8 mouse cellular contexts compared by ENCODE assay signal in genomic region chr8:95987011-95987440, GRCm38 (mm10).
DNase-seq lines count a peak whose midpoint lies in the region; ATAC-seq and TF ChIP-seq lines count a peak whose summit lies in the region.
"Had no signal": no experiment of that assay in that cellular context is flagged by ENCODE, and none has a peak within 500 bp of the region (broad histone marks: within the 10 kb centered on the region; RNA-seq: fewer than 3 reads in every experiment).

No protein-coding gene starts in this region.

- H3K9ac ChIP-seq in lung, embryonic 14.5 days = no peak overlapping the region
- H3K9ac ChIP-seq in forebrain, embryonic 13.5 days = peak overlapping the region; percentile 50
- no peak overlapping the region for H3K9ac ChIP-seq in limb, embryonic 12.5 days (replicated peaks)

- no peak overlapping the region for H3K27ac ChIP-seq in lung, embryonic 14.5 days (ENCODE audit: low read depth)
- H3K27ac ChIP-seq in forebrain, embryonic 13.5 days = no peak overlapping the region
- H3K27ac ChIP-seq in limb, embryonic 12.5 days = no peak overlapping the region

- H3K9me3 ChIP-seq in lung, embryonic 14.5 days (ENCODE audit: low read depth, low read length) = no peaks in the 10 kb centered on the region
- no peaks in the 10 kb centered on the region for H3K9me3 ChIP-seq in forebrain, embryonic 13.5 days (replicated peaks)
- no peaks in the 10 kb centered on the region for H3K9me3 ChIP-seq in limb, embryonic 12.5 days

- H3K36me3 ChIP-seq in lung, embryonic 14.5 days (ENCODE audit: insufficient read depth) = no peaks in the 10 kb centered on the region
- no peaks in the 10 kb centered on the region for H3K36me3 ChIP-seq in forebrain, embryonic 13.5 days (ENCODE audit: poor library complexity, severe bottlenecking)
- H3K36me3 ChIP-seq in limb, embryonic 12.5 days = no peaks in the 10 kb centered on the region

- H3K4me2 ChIP-seq in lung, embryonic 14.5 days = peak overlapping the region; percentile 25; the same call in 1 of the 2 replicates
- peak overlapping the region; percentile 61 for H3K4me2 ChIP-seq in forebrain, embryonic 13.5 days
- H3K4me2 ChIP-seq in limb, embryonic 12.5 days = peak overlapping the region; percentile 19; the same call in 1 of the 2 replicates

- peak; percentile 13 for DNase-seq in lung, embryonic 14.5 days
- no peak for DNase-seq in lung, postnatal 4 days
- DNase-seq in right cerebral cortex, postnatal 4 days = peak; percentile 15
- DNase-seq in yolk sac, embryonic 10.5 days (ENCODE audit: low spot score) = no peak
- DNase-seq in urinary bladder, adult 18-20 months (ENCODE audit: low spot score in 2 of 2) = no peak

- TF ChIP-seq CTCF in lung, embryonic 14.5 days (IDR thresholded peaks at IDR 0.05; ENCODE audit: low read depth) = no peak

- no peaks in the 10 kb centered on the region for H3K4me1 ChIP-seq in lung, embryonic 14.5 days (ENCODE audit: insufficient read depth)
- peaks cover 15% of the 10 kb centered on the region for H3K4me1 ChIP-seq in forebrain, embryonic 13.5 days
- no peaks in the 10 kb centered on the region for H3K4me1 ChIP-seq in limb, embryonic 12.5 days (replicated peaks)

- no peaks in the 10 kb centered on the region for H3K27me3 ChIP-seq in lung, embryonic 14.5 days (ENCODE audit: insufficient read depth, low read length)
- H3K27me3 ChIP-seq in forebrain, embryonic 13.5 days = 0 out of 2 replicates have a peak, but pooled peaks cover 2% of the 10 kb centered on the region
- peaks cover 6% of the 10 kb centered on the region; the same call in 1 of the 2 replicates for H3K27me3 ChIP-seq in limb, embryonic 12.5 days

- no peak for ATAC-seq in lung, embryonic 14.5 days (ENCODE audit: insufficient read depth)
- peak; percentile 57 for ATAC-seq in forebrain, embryonic 13.5 days
- ATAC-seq in limb, embryonic 12.5 days (ENCODE audit: insufficient number of reproducible peaks, insufficient read depth, low FRiP score, low TSS enrichment, low read depth) = no peak
- ATAC-seq: Patski had no signal

- no peak overlapping the region for H3K4me3 ChIP-seq in lung, embryonic 14.5 days (ENCODE audit: low read depth, low read length)
- peak overlapping the region; percentile 24 for H3K4me3 ChIP-seq in forebrain, embryonic 13.5 days
- H3K4me3 ChIP-seq in limb, embryonic 12.5 days (replicated peaks) = no peak overlapping the region; the same call in 1 of the 2 replicates

- WGBS in lung, embryonic 14.5 days = 23% methylated on average over 10 of the region's 10 CpGs
- 4% methylated on average over 10 of the region's 10 CpGs for WGBS in forebrain, embryonic 13.5 days
- WGBS in limb, embryonic 12.5 days = 27% methylated on average over 10 of the region's 10 CpGs

Comparison
In these comparisons a context has a peak if more than half of its experiments do, and no peak if none do; other contexts are left out.
1. DNase-seq: peak in lung, embryonic 14.5 days (single experiment) and right cerebral cortex, postnatal 4 days (single experiment); none in lung, postnatal 4 days (0 of 2), yolk sac, embryonic 10.5 days (single experiment) and urinary bladder, adult 18-20 months (0 of 2).
2. Peak in every context shown above with its lines, with median percentiles within 50 percentile points of each other: H3K4me2 ChIP-seq.